Mouse (Mus musculus): ENCODE data around the gene Kmt2b. TPM values are rescaled to one million over a fixed set of nuclear protein-coding genes. Genes with fewer than 3 reads are reported as not detected.

Kmt2b gene
- total RNA-seq, 2 experiments from 2014 or later, result 39.1 to 57.1 TPM

DNA sequence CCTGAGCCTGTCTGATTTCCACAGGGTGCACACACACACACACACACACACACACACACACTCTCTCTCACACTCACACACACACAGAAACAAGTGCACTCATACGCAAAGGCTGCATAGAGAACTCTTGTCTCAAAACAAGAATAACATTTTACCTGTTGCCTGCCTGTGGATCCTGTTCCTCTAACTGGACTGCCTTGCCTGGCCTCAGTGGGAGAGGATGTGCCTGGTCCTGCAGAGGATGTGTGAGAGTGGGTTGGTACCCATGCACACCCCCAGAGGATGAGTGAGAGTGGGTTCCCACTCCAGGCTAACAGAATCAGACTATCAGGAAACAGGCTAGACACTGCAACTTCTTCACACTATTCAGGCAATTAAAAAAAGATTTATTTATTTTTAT is 37.9 kb downstream of the Kmt2b start:
- DNase-seq (ENCODE audit: extremely low spot score in 1 of 2, low spot score in 1 of 2), result no peak

DNA sequence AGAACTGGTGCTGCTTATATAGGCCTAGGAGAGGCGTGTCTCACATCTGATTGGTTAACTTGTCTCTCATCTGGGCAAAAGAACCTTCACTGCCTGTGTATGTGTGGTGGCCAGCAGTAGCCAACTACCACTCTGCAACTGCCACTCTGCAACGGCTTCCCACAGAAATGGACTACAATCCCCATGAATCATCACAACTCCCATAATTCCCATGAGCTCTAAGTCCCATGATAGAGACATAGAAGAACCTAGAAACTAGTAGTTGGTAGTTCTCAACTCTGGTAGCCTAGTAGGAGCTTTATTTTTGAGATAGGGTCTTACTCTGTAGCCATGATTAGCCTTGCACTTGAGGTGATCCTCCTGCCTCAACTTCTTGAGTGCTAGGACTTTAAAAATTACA is 38.6 kb downstream of the Kmt2b start:
- DNase-seq (ENCODE audit: extremely low spot score in 1 of 2, low spot score in 1 of 2), result no peak

DNA sequence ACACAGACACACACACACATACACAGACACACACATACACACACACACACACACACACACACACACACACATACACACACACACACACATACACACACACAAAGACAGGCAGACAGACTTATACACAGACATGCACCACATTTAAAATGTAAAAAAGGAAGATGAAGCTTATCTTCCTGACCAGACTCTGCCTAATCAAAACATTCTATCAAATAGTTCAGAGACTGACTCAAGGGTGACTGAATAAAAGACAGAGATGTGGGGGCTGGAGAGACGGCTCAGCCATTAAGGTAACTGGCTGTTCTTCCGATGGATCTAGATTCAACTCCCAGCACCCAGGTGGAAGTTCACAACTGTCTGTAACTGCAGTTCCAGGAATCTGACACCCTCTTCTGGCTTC is 44.2 kb downstream of the Kmt2b start:
- no peak for DNase-seq (ENCODE audit: extremely low spot score in 1 of 2, low spot score in 1 of 2)

DNA sequence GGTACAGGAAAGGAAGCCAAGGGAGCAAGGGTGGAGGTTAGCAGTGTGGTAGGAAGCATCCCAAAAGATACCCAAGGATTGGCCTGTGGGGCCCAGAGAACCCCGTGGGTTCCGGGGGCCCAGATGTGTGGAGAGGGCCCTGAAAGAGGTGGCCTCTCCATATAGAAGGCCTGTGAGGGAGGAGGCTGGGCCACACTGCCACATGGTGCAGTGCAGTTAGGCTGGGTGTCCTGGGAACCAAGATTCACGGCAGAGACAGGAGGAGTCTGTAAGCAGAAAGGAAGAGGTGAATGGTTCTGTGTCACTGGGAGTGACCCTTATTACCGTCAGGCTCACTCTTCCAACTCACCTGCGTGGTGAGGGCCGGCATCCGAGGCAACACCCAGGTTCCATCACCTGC is 48.0 kb downstream of the Kmt2b start:
- no peak for DNase-seq (ENCODE audit: extremely low spot score in 1 of 2, low spot score in 1 of 2)

DNA sequence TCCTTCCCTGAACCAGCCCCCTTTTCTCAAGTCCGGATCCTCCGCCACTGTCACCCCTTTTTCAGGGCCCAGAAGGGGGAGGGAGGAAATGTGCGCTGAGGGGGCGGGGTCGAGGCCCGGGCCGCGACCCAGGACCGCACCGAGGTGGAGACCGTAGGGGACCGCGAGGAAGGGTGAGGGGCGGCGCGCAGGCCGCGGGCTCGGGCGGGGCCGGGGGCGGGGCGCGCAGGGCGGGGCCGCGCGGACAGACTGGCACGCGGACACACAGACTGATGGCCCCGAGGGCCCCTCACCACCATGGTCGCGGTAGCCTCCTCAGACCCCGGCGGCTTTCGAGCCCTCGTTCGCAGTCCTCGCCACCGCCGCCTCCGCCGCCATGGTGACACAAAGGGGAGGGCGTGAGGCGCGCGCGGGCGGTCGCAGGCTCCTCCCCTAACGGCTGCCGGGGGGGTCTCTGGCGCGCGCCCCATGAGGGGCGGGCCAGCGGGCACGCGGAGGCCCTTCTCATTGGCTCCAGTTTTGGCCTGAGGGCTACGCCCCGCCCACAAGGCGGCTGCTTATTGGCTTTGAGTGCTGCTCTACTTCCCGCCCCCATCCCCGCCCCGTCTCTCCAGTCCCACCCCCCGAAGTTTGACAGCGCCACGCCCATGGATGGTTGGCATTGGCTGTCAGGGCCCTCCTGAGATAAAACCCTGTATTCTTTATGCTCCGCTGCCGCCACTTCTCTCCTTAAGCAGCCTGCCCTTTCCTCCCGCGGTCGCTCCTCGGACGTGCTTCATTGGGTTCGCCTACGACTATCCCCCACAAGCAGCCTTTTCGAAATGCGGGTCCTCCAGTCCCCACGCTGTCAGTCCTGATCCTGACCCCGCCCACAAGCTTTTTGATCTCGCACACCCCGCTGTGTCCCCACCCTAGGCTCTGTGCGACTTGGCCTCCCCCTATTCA is 53.6 kb downstream of the Kmt2b start, which contains the start of gene Arhgap33:
Arhgap33 (minus strand) TSS at position 428 of the 945 bp plus-strand sequence.
- peak; percentile 85 to 92 for DNase-seq (ENCODE audit: extremely low spot score in 1 of 2, low spot score in 1 of 2)

DNA sequence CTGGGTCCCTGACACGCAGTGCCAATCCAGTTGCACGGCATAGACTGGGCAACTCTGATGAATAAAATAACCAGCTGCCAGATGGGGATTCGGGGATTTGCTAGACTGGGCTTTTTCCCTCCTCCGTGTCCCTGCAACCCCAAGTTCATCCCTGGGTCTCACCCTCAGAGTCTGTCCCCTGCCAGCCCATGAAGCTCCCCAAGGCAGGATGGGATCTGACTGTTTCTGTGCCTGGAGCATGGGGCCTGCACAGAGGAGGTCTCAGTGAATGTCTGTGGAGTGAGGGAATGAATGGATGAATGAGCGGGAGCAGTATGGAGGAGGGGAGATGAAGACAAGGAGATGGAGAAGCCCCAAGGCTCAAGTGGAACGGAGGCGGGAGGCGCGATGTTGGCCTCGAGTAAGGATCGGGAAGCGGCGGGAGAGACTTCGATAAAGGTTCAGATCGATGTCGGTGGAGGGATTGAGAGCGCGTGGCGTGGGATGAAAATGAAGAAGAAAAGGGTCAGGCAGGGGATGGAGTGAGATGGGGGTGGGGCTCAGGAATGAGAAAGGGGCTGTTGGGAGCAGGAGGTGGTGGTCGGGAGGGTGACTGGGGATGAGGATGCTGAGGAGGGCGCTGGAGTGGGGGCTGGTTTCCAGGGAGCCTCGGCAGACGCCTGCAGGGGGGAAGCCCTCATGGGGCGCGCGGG is 54.4 kb downstream of the Kmt2b start:
- DNase-seq (ENCODE audit: extremely low spot score in 1 of 2, low spot score in 1 of 2), result no peak

DNA sequence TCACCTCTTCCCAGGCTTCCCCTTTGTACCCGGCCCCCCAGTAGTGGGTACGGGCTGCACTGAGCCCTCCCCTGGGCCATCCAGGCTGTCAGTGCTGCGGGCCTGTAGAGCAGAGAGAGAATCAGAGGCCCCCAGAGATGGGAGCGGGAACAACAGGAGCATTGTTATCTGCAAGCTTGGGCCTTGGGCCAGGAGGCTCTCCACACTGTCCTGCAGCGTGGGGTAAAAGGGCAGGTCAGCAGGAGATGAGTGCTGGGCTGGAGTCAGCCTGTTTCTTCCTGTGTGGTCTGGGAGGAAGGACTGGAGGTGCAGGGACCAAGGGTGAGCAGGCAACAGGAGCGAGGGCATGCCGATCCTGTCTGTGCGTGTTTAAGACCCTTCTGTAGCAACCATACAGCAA is 55.6 kb downstream of the Kmt2b start:
- no peak for DNase-seq (ENCODE audit: extremely low spot score in 1 of 2, low spot score in 1 of 2)

DNA sequence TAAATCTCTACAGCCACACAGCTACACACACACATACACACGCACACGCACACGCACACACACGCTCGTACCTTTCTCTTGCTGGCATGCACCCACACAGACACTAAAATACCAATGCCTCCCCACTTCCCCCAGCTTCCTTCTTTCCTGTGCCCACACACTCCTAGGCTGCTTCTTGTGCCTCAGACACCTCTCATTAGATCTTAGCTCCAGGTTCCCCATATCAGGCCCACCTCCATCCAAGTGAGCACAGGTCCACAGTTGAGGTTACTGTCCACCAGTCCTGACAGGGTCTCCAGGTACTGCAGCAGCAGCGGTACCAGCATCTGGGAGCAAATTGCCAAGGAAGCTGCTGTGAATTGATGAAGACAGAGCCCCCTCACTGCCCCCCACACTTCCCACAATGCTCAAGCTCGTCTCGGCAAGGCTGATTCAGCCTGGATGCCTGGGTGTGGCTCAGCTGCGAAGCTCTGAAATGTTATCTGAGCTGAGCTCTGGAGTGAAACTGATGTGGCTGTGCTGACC is 57.2 kb downstream of the Kmt2b start:
- no peak for DNase-seq (ENCODE audit: extremely low spot score in 1 of 2, low spot score in 1 of 2)

DNA sequence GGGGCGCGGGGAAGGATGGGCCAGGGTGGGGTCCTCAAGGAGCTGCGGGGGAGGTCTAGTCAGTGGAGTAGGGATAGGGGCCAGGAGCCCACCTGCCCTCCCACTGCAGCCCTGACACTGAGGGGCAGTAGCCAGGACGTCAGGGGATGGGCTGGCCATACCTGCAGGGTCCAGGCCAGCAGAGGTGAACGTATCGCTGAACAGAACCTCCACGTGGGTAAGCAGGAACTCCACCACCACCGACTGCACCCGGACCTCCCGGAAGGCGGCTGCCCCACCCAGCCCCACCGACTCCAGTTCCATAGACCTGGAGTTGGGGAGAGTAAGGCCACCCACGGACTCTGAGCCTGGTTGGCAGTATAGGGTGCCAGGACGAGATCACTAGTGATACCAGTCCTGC is 61.5 kb downstream of the Kmt2b start:
- DNase-seq (ENCODE audit: extremely low spot score in 1 of 2, low spot score in 1 of 2), result no peak

DNA sequence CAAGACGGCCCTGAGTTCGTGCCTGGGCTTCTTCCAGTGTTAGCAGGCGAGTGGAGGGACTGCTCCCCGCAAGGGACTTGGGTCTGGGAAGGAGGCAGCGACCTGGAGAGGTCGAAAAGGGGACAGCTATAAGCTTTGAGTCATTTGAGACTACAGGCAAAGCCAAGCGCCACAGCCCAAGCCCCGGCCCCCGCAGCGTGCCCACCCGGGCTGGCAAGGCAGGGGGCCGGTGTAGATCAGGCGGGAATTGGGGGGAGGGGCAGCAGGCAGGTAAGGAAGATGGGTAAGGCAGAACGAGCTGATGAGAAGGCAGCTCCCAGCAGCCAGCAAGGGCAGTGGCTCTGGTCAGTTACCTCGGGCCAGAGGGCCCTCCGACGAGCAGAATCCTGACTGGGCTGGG is 62.1 kb downstream of the Kmt2b start:
- no peak for DNase-seq (ENCODE audit: extremely low spot score in 1 of 2, low spot score in 1 of 2)

DNA sequence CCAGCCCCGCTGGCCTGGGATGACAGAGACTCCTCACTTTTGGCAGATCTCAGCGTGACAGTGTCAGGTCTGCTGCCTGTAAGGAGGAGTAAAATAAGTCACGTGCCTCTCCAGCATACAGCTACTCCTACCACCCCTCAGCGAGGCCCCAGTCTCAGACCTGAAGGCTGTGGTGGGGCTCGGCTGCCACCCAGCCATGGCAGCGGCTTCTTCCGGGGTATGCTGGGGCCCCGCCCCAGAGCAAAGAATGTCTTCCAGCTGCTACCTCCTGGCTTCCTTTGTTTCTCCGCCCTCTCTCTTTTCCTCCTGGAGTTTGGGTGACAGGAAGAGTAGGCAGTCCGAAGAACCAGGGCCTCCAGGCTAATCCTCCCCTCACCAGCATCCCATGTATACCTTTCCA is 62.6 kb downstream of the Kmt2b start:
- no peak for DNase-seq (ENCODE audit: extremely low spot score in 1 of 2, low spot score in 1 of 2)

DNA sequence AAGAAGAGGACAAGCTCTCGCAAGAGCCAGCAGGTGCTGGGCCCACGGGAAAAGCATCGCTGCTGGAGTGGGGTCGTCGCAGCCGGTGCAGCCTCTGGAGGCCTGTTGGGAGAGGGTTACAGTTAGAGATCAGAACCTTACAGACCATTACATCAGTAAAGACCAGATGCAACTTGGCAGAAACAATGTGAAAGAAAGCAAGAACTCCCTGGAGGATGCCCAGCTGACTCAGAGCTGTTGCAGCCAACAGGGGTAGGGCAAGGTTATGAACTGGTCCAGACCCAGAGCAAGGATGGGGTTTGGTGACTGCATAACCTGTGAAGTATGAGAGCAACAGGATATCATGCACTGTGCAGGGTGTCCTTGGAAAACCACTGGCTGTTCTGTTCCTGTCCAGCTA is 64.0 kb downstream of the Kmt2b start:
- DNase-seq (ENCODE audit: extremely low spot score in 1 of 2, low spot score in 1 of 2), result no peak

DNA sequence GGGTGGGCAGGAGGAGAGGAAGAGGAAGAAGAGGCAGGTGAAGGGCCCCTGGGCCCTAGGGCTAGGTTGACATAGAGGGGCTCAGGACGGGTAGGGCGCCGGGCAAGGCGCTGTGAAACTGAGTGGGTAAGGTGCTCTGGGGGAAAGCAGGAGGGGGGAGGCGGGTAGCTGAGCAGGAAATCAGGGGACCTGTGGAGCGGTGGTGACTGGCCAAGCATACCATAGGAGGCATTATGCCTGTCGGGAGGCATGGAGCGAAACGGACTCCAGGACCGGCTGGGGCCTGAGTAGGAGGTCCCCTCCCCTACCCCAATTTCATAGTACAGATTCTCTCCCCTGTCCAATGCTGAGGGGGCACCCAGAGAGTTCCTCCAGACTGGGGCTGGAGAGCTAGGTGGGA is 65.7 kb downstream of the Kmt2b start:
- DNase-seq (ENCODE audit: extremely low spot score in 1 of 2, low spot score in 1 of 2), result no peak

DNA sequence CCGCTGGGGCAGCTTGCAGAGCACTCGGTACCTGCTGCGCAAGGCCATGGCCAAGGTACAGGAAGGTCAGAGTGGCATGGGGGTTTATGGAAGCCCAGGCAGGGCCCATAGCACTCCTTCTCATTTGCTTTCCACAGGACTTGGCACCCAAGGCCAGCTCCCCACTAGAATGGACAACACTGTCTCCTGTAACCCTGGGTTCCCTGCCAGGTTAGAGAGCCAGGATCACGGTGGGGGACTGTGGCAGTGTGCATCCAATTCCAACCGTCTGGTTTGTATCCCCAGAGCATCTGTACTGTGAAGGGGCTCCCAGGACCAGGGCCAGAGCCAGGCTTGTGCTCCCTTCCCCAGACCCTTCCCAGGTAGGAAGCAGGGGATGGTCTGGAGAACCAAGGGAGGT is 67.7 kb downstream of the Kmt2b start:
- no peak for DNase-seq (ENCODE audit: extremely low spot score in 1 of 2, low spot score in 1 of 2)

DNA sequence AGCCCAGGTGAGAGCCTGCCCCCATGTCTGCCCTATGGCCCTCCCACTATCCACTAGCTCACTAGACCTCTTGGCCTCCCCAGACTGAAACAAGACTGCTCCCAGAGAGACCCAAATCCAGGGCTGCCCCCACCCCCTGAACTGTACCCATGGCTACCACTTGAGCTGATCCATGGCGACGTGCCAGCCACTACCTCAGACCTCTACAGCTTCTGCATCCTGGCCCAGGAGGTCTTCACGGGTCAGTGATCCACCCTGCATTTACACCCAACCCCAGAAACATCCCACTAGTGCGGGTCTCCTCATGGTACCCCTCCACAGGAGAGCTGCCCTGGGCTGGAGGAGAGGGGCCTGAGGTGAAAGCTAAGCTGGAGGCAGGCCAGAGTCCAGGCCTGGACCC is 68.1 kb downstream of the Kmt2b start:
- DNase-seq (ENCODE audit: extremely low spot score in 1 of 2, low spot score in 1 of 2), result no peak

Small RNAs within 50 kb of the gene (microRNA-seq; reads per million reads assigned to microRNA genes)
- 0 to 1.3 reads per million in 2 experiments for gene Gm38670
- gene Mir3569, result 0.92 to 1.2 reads per million in 2 experiments

Other genes starting within 250 kb of the Kmt2b start
- gene Lrfn3, start 226.0 kb downstream of the Kmt2b start, total RNA-seq (2021), result 10 to 100 TPM; 33.6 to 34.7 TPM
- 10 to 100 TPM; 28.8 to 31.4 TPM for gene Tyrobp, start 175.0 kb downstream of the Kmt2b start, total RNA-seq (2021)
- gene Hcst, start 168.9 kb downstream of the Kmt2b start, total RNA-seq (2021), result 1 to 10 TPM in 1 of 2 experiments, under 1 TPM in 1; 0.98 to 1.0 TPM
- 1 to 10 TPM; 2.9 to 3.0 TPM for gene Nfkbid, start 167.0 kb downstream of the Kmt2b start, total RNA-seq (2021)
- gene Aplp1, start 143.2 kb downstream of the Kmt2b start, total RNA-seq (2021), result 1,000 to 10,000 TPM; 1,227 to 1,377 TPM
- 10 to 100 TPM; 15.3 to 16.4 TPM for gene Kirrel2, start 131.0 kb downstream of the Kmt2b start, total RNA-seq (2021)
- 1 to 10 TPM; 1.8 to 2.2 TPM for gene Nphs1, start 130.4 kb downstream of the Kmt2b start, total RNA-seq (2021)
- gene Prodh2, start 95.1 kb downstream of the Kmt2b start, total RNA-seq (2021), result not detected
- gene Arhgap33, start 53.7 kb downstream of the Kmt2b start, total RNA-seq (2021), result 100 to 1,000 TPM; 103 to 132 TPM
- gene Hspb6, start 36.5 kb downstream of the Kmt2b start, total RNA-seq (2021), result 1 to 10 TPM; 3.4 to 4.3 TPM
- gene Proser3, start 36.4 kb downstream of the Kmt2b start, total RNA-seq (2021), result 1 to 10 TPM; 3.5 to 3.6 TPM
- gene Lin37, start 28.9 kb downstream of the Kmt2b start, total RNA-seq (2021), result 10 to 100 TPM; 36.8 to 44.9 TPM
- gene U2af1l4, start 25.4 kb downstream of the Kmt2b start, total RNA-seq (2021), result 10 to 100 TPM; 69.8 to 72.5 TPM
- 1 to 10 TPM; 6.8 to 8.8 TPM for gene Gm49396, start 25.4 kb downstream of the Kmt2b start, total RNA-seq (2021)
- 10 to 100 TPM; 76.0 to 92.1 TPM for gene Psenen, start 25.1 kb downstream of the Kmt2b start, total RNA-seq (2021)
- gene Igflr1, start 23.3 kb downstream of the Kmt2b start, total RNA-seq (2021), result 1 to 10 TPM; 4.7 to 5.2 TPM
- not detected for gene Zbtb32, start 10.2 kb upstream of the Kmt2b start, total RNA-seq (2021)
- under 1 TPM in 1 of 2 experiments, not detected in 1; 0.20 TPM for gene Upk1a, start 24.1 kb upstream of the Kmt2b start, total RNA-seq (2021)
- 100 to 1,000 TPM; 631 to 741 TPM for gene Cox6b1, start 37.4 kb upstream of the Kmt2b start, total RNA-seq (2021)
- not detected for gene Etv2, start 47.1 kb upstream of the Kmt2b start, total RNA-seq (2021)
- gene Rbm42, start 61.6 kb upstream of the Kmt2b start, total RNA-seq (2021), result 10 to 100 TPM; 75.3 to 81.5 TPM
- gene Haus5, start 76.3 kb upstream of the Kmt2b start, total RNA-seq (2021), result 1 to 10 TPM; 4.2 to 6.6 TPM
- gene Pmis2, start 82.9 kb upstream of the Kmt2b start, total RNA-seq (2021), result not detected
- not detected for gene 2200002J24Rik, start 110.2 kb upstream of the Kmt2b start, total RNA-seq (2021)
- 1 to 10 TPM in 1 of 2 experiments, under 1 TPM in 1; 0.74 to 1.1 TPM for gene Atp4a, start 123.5 kb upstream of the Kmt2b start, total RNA-seq (2021)
- gene Tmem147, start 140.8 kb upstream of the Kmt2b start, total RNA-seq (2021), result 100 to 1,000 TPM; 116 to 132 TPM
- not detected for gene Gapdhs, start 155.0 kb upstream of the Kmt2b start, total RNA-seq (2021)
- gene Sbsn, start 162.7 kb upstream of the Kmt2b start, total RNA-seq (2021), result 1 to 10 TPM; 7.5 to 7.7 TPM
- 1 to 10 TPM in 1 of 2 experiments, under 1 TPM in 1; 0.66 to 1.3 TPM for gene Dmkn, start 175.0 kb upstream of the Kmt2b start, total RNA-seq (2021)
- not detected for gene Krtdap, start 199.2 kb upstream of the Kmt2b start, total RNA-seq (2021)
- gene Ffar2, start 235.0 kb upstream of the Kmt2b start, total RNA-seq (2021), result not detected